Mouse (Mus musculus) retina, postnatal 1 day (tissue): Measurements from ENCODE around the gene Zfp37.
"Not testable (repeated sequence)": the region's sequence is repeated elsewhere in the genome, so short reads cannot be mapped to it uniquely, and the experiment has no call there.

ENCODE experiments used
- DNase-seq: peaks from one replicate; pipeline ENCODE4 v3.0.0-alpha.2; 2012

Zfp37 gene

DNA sequence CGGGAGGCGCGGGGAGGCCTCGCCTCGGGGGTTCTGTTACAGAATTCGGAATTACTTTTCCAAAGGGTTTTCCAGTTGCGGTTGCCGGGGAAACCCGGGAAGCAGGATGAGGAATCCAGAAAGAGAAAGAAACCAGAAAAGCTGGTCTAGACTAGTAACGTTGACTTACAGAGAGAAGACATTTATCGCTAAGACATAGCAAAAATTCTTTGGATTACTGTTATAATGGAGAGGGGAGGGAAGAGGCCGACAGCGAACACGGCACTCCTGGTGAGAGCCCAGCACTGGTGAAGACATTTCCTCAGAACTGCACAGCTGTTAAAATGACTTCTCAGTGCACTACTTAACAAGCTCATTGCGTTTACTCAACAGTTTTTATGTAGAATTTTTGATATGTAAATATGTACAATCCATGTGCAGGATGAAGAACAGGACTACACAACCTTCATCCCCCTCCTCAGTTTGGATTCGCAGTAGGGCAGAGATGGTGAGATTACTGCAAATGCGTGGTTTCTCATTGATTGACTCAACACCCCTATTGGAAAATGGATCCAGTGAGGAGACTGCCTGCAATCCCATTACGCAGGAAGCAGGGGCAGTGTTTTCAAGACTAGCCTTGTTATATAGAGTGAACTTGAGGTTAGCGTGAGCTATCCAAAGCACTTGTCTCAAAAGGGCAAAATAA, 22.0 kb downstream of the Zfp37 start:
- DNase-seq, result no peak

DNA sequence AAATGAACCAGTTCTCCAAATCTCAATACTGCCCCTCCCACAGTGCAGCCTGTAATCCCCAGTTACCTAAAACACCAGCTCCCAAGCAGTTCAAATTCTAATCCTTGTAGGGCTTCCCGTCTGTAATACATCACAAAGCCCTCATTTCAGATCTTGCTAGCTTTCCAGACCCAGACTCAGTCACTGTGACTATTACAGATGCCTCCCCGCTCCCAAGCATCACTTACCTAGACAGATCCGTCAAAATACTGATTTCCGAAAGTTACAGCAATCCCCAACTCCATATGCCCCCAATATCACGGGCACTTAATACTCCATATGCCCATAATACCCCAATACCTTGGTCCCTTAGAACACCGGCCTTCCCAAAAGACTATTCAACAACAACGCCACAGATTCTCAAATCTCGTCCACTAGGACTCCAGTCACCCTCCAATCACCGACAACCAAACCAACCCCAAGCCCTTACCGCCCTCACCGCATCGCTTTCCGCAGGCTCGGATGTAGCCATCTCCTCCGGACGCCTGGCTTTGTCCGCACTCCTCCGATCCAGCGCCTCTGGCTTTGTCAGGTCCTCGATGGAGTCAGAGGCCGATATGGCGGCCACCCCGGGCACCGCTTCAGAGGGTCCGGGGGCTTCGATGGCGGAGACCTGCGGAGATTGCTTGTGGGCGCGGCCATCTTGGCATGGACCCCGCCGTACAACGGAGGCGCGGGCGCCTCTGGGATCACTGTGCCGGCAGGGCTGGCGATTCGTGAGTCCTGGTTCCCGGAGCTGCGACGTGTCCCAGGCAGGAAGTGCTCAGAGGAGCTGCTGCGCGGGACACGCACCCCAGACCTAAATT, 22.8 kb downstream of the Zfp37 start:
- peak; percentile 94 for DNase-seq

DNA sequence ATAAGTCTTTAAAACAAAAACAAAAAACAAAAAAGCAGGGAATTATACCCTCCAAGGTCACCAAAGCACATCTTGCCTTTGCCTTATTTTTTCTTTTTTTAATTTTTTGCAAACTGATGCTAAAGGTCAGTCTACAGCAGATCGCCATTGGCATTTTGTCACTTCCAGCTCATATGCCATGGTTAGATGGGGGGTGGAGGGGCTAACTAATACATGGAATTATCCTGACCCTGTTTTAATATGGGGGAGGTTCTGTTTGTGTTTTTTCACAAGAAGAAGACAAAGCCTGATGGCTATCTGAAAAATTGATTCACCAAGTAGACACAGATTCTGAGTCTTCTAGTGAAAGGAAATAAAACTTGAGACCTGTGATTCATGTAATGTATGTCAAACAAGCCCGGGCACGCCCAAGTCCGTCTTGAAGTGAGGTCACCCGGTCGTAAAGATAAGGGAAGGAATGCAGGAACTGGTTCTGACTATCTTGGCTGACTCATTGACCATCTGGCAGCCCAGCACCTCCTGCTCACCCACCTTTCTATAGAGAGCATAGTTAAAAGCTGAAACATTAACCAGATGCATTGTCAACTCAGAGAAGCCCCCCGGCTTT, 30.8 kb downstream of the Zfp37 start:
- DNase-seq, result no peak

DNA sequence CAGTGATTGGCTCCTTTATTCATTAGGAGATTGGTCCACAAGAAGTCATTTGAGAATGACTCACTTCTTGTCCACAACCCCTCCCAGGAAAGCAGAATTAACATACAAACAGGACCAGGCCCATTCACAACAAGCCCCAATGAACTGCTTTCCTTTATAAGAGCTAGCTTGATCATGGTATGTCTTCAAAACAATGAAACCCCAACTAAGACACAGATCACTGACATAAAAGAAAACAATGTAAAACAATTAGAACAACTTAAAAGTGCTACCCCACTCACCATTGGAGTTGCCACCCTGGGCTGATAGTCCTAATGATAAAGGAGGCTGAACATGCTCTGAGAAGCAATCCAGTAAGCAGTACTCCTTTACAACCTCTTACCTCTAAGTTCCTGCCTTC, 42.1 kb downstream of the Zfp37 start:
- no peak for DNase-seq

DNA sequence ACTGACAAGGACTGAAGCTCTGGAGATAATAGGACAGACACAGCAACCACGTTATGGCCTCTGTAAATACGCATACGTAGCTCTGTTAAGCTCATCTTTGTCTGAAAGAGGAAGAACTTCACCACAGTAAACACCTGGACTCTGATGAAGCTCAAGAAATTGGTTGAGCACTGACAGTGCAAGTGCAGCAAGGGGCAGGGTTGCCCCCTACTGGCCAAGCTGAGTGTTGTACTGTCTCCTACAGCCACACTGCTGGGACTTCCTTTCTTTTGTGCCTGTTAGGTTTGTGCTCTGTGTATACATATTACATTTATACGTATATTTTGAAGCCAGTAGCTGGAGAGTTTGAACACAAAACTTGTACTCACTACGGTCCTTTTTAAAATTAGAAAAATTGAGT, 53.6 kb downstream of the Zfp37 start:
- peak; percentile 27 for DNase-seq

DNA sequence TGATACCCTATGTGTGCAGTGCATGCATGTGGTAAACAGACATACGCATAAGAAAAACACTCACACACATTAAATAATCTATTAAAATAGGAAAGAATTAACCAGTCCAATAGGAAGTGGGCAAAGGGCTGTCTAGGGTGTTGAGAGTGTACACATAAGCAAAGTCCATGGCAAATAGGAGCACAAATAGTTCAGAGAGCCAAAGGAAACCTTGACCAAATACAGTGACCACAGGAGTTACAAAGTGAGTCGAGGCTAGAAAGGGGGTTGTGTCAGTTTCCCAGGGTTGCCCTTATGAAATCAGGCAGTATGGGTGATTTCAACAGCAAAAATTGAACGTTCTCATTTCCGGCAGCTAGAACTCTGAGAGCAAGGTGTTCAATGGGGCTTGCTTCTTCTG, 56.4 kb downstream of the Zfp37 start:
- DNase-seq, result no peak

DNA sequence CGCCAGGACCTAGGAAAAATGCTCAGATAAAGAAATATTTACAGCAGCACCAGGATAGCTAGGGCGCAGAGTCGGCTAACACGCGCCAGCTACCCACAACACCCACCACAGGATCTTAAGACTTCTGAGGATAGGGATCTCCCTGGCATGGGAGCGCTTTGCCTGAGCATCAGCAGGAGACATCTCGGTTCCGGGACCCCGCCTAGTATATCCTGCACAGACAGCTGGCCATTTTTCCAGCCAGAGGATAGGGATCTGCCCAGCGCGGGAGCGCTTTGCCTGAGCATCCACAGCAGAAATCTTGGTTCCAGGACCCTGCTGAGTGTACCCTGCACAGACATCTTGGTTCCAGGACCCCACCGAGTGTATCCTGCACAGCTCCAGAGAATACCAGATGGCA, 63.2 kb downstream of the Zfp37 start:
- not testable (repeated sequence) for DNase-seq

DNA sequence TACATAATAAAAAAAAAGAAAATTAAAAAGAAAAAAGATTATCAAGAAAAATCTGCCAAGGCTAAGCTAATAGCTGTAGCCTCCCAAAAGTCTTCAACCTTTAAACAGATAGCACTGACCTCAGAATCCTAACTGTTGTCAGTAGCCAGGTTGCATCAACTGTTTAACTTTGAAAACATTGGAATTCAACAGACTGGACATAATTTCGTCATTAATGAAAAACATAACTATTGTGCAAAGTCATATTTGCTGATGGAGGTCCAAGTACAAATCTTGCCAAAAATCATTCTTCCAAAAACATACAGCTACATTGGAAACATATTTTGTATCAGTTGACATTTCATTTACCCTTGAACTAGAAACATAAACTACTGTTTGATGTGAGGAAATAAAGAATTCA, 72.4 kb downstream of the Zfp37 start:
- no peak for DNase-seq

DNA sequence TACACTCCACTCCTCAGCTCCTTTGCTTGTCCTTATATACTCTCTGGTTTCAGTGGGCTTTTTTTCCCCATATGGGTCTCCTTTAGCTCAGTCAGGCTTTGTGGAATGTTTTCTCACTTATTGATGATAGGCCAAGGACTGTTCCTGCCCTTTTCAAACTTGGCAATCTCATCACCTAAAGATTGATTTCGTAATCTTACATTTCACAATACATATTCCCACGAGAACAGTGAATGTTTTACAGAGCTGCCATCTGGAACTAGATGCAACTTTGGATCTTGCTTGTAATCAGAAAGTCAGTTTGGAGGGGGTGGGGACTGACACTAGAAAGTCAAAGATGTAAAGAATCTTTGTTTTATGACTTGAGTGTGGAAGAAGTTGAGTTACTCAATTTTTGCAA, 80.0 kb downstream of the Zfp37 start, which contains the start of gene Mup21:
TSS of gene Mup21 (minus strand) at position 53 of the 400 bp plus-strand sequence.
- no peak for DNase-seq
